Mouse (Mus musculus): Measurements from ENCODE around the gene Ces1g.

GRCm38 (mm10) chr8:93332703-93333102 is 4.4 kb downstream of the Ces1g start:
- TF ChIP-seq POLR2A (IDR thresholded peaks at IDR 0.05; ENCODE audit: extremely low read depth, insufficient read depth, low read length) (no peak), CTCF (IDR thresholded peaks at IDR 0.05; ENCODE audit: extremely low read depth, insufficient read depth, low read length) (no peak)

All from cortical plate, adult 2 months (tissue).